Mouse (Mus musculus): ENCODE data around the gene Mpp3.

DNA sequence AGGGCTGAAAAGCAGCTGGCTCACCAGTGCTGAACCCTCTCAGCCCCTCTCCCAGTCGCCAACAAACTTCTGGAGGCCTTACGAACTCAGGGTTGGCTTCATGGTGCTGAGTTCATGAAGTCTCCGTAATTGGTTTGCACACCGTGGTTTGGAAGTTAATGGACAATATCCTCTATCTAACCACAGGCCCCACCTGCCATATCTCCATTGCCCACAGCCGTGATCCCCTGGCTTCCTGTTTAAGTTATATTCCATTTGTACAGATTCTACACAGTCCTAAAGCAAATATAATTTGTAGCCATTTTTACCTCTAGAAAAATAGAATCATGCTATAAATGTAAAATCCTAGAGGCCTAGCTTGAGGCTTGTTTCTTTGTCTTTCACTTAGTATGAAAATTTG lies 44.5 kb upstream of the Mpp3 start:
- TF ChIP-seq TAL1 (conservative IDR thresholded peaks at IDR 0.05; ENCODE audit: low read depth, low read length) (no peak), CTCF (IDR thresholded peaks at IDR 0.05; ENCODE audit: low read depth, low read length) (no peak), GATA2 (IDR thresholded peaks at IDR 0.05; ENCODE audit: borderline replicate concordance, low read depth, low read length) (no peak), GATA1 (IDR thresholded peaks at IDR 0.05; ENCODE audit: borderline replicate concordance, low read length) (no peak), POLR2AphosphoS5 (IDR thresholded peaks at IDR 0.05; ENCODE audit: insufficient replicate concordance, low read depth, low read length) (no peak)
